ENCODE assay signal across 8 mouse cellular contexts in the genomic region with DNA sequence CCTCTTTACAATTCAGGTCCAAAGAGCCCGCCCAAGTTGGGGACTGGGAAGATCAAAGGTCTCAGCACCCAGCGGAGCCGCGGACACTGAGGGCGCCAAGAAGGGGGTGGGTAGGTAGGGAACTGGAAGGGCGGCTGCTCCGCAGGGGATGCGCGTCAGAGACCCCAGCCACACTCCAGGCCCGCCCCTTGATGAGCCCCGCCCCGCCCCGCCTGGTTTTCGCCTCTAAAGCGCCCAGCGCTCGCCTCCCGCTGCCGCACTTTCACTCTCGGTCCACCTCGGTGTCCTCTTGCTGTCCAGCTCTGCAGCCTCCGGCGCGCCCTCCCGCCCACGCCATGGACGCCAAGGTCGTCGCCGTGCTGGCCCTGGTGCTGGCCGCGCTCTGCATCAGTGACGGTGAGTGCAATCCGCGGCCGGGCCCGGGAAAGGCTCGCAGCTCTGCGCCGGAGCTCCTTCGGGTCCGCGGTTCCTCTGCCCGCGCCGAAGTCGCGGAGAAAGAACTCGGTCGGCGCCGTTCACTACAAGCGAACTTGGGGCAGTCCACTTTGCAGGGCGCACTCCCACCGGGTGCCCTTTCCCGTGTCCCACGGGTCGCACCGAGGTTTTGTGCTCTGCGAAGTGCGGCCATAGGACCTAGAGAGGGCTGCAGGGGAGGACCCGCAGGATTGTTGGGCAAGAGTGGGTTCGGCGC. TPM values are rescaled to one million over a fixed set of nuclear protein-coding genes. Genes with fewer than 3 reads are reported as not detected.
A peak's percentile ranks its signal among the peaks of the same experiment; 100 is the strongest.
DNase-seq lines count a peak whose midpoint lies in the region; ATAC-seq lines count a peak whose summit lies in the region.

A gene (plus strand): TSS at position 215 of the 691 bp plus-strand sequence.

- H3K4me1 ChIP-seq in embryonic facial prominence, embryonic 13.5 days, result peaks cover 49% of the 10 kb centered on the region

- DNase-seq in thymus, postnatal 0 days (ENCODE audit: low spot score), result no peak
- DNase-seq in thymus, postnatal 14 days, result no peak
- peak; percentile 81 for DNase-seq in heart, adult 8-10 months (ENCODE audit: low spot score)
- DNase-seq in kidney, adult 8-10 months, result peak; percentile 76 to 78
- DNase-seq in liver, result peak; percentile 67
- peak; percentile 83 for DNase-seq in neural tube, embryonic 10.5 days (ENCODE audit: extremely low spot score, low spot score)
- DNase-seq in urinary bladder, postnatal 14 days (ENCODE audit: low spot score), result peak; percentile 65

- H3K9ac ChIP-seq in embryonic facial prominence, embryonic 13.5 days, result peak within 1 kb of the TSS; percentile 87

- peak within 1 kb of the TSS; percentile 69 for H3K4me2 ChIP-seq in embryonic facial prominence, embryonic 13.5 days

- H3K36me3 ChIP-seq in embryonic facial prominence, embryonic 13.5 days, result peaks cover 12% of the 10 kb centered on the region

- peak within 1 kb of the TSS; percentile 76 for H3K4me3 ChIP-seq in embryonic facial prominence, embryonic 13.5 days

- H3K9me3 ChIP-seq in embryonic facial prominence, embryonic 13.5 days, result no peaks in the 10 kb centered on the region

- peaks cover 35% of the 10 kb centered on the region for H3K27me3 ChIP-seq in embryonic facial prominence, embryonic 13.5 days

- peak; percentile 48; the same call in 1 of the 2 replicates for ATAC-seq in embryonic facial prominence, embryonic 13.5 days (ENCODE audit: insufficient number of reproducible peaks, insufficient read depth, low FRiP score, low TSS enrichment, low read depth)

- WGBS in embryonic facial prominence, embryonic 13.5 days, result under 1% methylated on average over 54 of the region's 64 CpGs

- peak within 1 kb of the TSS; percentile 84 for H3K27ac ChIP-seq in embryonic facial prominence, embryonic 13.5 days

RNA-seq across cellular contexts. Expression of the gene that starts here (rescaled TPM):
- 239 and 262 TPM in 2 replicates for polyA plus RNA-seq in thymus, postnatal 0 days (2015; fragmentation: Nextera tagmentation; extraction: Ambion mirVana)
- polyA plus RNA-seq in embryonic facial prominence, embryonic 13.5 days (2015; fragmentation: Nextera tagmentation; extraction: Ambion mirVana), result 206 and 279 TPM in 2 replicates
- 100 to 1,000 TPM in 3 of 4 experiments, 10 to 100 TPM in 1; 98.2 to 127 (median 109) TPM for total RNA-seq in heart, adult 8-10 months (2022)

Comparison
In these comparisons a context has a peak if more than half of its experiments do, and no peak if none do; other contexts are left out.
1. DNase-seq: peak in heart, adult 8-10 months (single experiment), kidney, adult 8-10 months (2 of 2), liver (single experiment), neural tube, embryonic 10.5 days (single experiment) and urinary bladder, postnatal 14 days (single experiment); none in thymus, postnatal 0 days (single experiment) and thymus, postnatal 14 days (single experiment).